Mouse (Mus musculus) G1E (cell line): Measurements from ENCODE around the gene Fkbp1b. TPM values are rescaled to one million over a fixed set of nuclear protein-coding genes. Genes with fewer than 3 reads are reported as not detected.

Experiments
- ATAC-seq: 2 replicates; pipeline ENCODE4 v1.8.0; 2016; ENCODE audit warnings: mild to moderate bottlenecking; ENCODE audit not compliant: insufficient number of reproducible peaks, poor library complexity, low FRiP score, severe bottlenecking; ENCODE audit errors: extremely low read depth
- DNase-seq: peaks from one replicate; pipeline ENCODE4 v3.0.0; 2012; ENCODE audit warnings: low spot score
- H3K27me3 ChIP-seq: 2 replicates; pipeline ENCODE4 v1.6.1; 2012; ENCODE audit warnings: mild to moderate bottlenecking, low read length, inconsistent platforms; ENCODE audit not compliant: insufficient read depth
- H3K36me3 ChIP-seq: replicated peaks from 2 replicates; pipeline ENCODE3; 2012; ENCODE audit warnings: mild to moderate bottlenecking, inconsistent platforms
- H3K4me1 ChIP-seq: 2 replicates; pipeline ENCODE4 v1.6.1; 2012; ENCODE audit warnings: low read depth, low read length, inconsistent platforms, mixed read lengths; ENCODE audit not compliant: insufficient read depth
- H3K4me3 ChIP-seq: 2 replicates; pipeline ENCODE4 v1.5.1; 2012; ENCODE audit warnings: low read depth, mild to moderate bottlenecking, inconsistent platforms, low read length, moderate library complexity, mixed read lengths
- H3K9me3 ChIP-seq: replicated peaks from 2 replicates; pipeline ENCODE4 v1.6.1; 2012; ENCODE audit warnings: inconsistent platforms
- CTCF ChIP-seq: IDR thresholded peaks from 2 replicates; pipeline ENCODE4 v1.5.1; 2012; ENCODE audit warnings: low read depth, low read length, inconsistent platforms, mixed read lengths
- GATA1 ChIP-seq: IDR thresholded peaks from 2 replicates; pipeline ENCODE4 v1.6.1; 2012; ENCODE audit warnings: borderline replicate concordance, low read length, inconsistent platforms, mixed read lengths
- GATA2 ChIP-seq: IDR thresholded peaks from 2 replicates; pipeline ENCODE4 v1.6.1; 2012; ENCODE audit warnings: low read depth, low read length, inconsistent platforms, borderline replicate concordance
- POLR2AphosphoS5 ChIP-seq: IDR thresholded peaks from 2 replicates; pipeline ENCODE4 v1.6.1; 2012; ENCODE audit warnings: low read depth, low read length, inconsistent platforms; ENCODE audit not compliant: insufficient replicate concordance
- TAL1 ChIP-seq: conservative IDR thresholded peaks from 2 replicates; pipeline ENCODE4 v1.6.1; 2012; ENCODE audit warnings: low read depth, low read length, inconsistent platforms, mixed read lengths
- polyA plus RNA-seq: library from polyadenylated mRNA; stranded (reverse); fragments of >175 nt; gene quantifications from 2 replicates; pipeline ENCODE4 v1.2.3, GENCODE M21; 2012
- total RNA-seq, 2 experiments: library from RNA; stranded (forward) in 1 of 2; stranded (reverse) in 1 of 2; fragments of 200-1000 nt in 1 of 2; fragments of >200 nt in 1 of 2; fragmentation: Nextera tagmentation in 1 of 2; gene quantifications; 2 replicates each; pipeline ENCODE4 v1.2.3; 2014 to 2017

The Fkbp1b gene
- total and polyA plus RNA-seq, 3 experiments: 7.8 to 14.0 (median 8.0) TPM

DNA sequence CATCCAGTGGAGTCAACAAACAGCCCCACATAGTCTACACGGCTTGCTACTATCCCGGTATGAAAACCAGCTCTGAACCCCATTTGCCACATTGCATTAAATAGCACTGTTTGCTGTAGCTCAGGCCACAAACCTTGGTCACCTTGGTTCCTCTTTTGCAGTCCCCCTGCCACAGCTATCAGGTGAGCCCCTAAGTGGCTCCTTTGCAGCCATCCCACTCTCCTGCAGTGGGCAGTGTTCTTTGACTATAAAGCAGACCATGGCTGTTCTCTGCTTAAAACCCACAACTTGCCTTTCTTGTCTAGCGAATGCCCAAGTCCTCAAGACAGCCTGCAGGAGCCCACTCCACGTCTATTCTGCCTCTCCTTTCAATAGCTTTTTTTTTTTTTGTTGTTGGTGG, 30.9 kb upstream of the Fkbp1b start:
- H3K27me3 ChIP-seq: no peaks in the 10 kb centered on the region
- no peak for ATAC-seq
- H3K4me3 ChIP-seq: peak overlapping the region; percentile 79
- H3K9me3 ChIP-seq: no peaks in the 10 kb centered on the region
- peaks cover 91% of the 10 kb centered on the region for H3K4me1 ChIP-seq
- peaks cover 59% of the 10 kb centered on the region for H3K36me3 ChIP-seq
- TF ChIP-seq GATA2 (no peak), CTCF (peak; percentile 15; the same call in 1 of the 2 replicates)
- peak; percentile 34 for DNase-seq

- TF ChIP-seq POLR2AphosphoS5 (no peak), GATA1 (no peak), CTCF (no peak), TAL1 (no peak), GATA2 (no peak)
- DNase-seq (no peak), ATAC-seq (no peak)
- Histone ChIP-seq H3K4me1 (peaks cover 96% of the 10 kb centered on the region), H3K9me3 (no peaks in the 10 kb centered on the region), H3K27me3 (no peaks in the 10 kb centered on the region), H3K36me3 (peaks cover 69% of the 10 kb centered on the region), H3K4me3 (peak overlapping the region; percentile 58; the same call in 1 of the 2 replicates)
Observed at GRCm38 (mm10) chr12:4871260-4871659, 29.9 kb upstream of the Fkbp1b start.

- Histone ChIP-seq H3K4me3 (peak overlapping the region; percentile 22; the same call in 1 of the 2 replicates), H3K9me3 (no peaks in the 10 kb centered on the region), H3K36me3 (peaks cover 85% of the 10 kb centered on the region), H3K4me1 (peaks cover 96% of the 10 kb centered on the region), H3K27me3 (no peaks in the 10 kb centered on the region)
- ATAC-seq: no peak
- TF ChIP-seq GATA1 (no peak), GATA2 (no peak), CTCF (no peak), TAL1 (no peak), POLR2AphosphoS5 (no peak)
- no peak for DNase-seq
Observed at GRCm38 (mm10) chr12:4868924-4869323, 27.5 kb upstream of the Fkbp1b start.

- no peaks in the 10 kb centered on the region for H3K27me3 ChIP-seq
- DNase-seq (no peak), ATAC-seq (no peak)
- H3K9me3 ChIP-seq: no peaks in the 10 kb centered on the region
- TF ChIP-seq TAL1: no peak
- TF ChIP-seq GATA2: no peak
- no peak for TF ChIP-seq CTCF
- no peak for TF ChIP-seq GATA1
- no peak for TF ChIP-seq POLR2AphosphoS5
- H3K4me1 ChIP-seq: peaks cover 84% of the 10 kb centered on the region
- H3K4me3 ChIP-seq: no peak overlapping the region
- peaks cover 99% of the 10 kb centered on the region for H3K36me3 ChIP-seq
Observed at GRCm38 (mm10) chr12:4864338-4864690, 22.9 kb upstream of the Fkbp1b start.

DNA sequence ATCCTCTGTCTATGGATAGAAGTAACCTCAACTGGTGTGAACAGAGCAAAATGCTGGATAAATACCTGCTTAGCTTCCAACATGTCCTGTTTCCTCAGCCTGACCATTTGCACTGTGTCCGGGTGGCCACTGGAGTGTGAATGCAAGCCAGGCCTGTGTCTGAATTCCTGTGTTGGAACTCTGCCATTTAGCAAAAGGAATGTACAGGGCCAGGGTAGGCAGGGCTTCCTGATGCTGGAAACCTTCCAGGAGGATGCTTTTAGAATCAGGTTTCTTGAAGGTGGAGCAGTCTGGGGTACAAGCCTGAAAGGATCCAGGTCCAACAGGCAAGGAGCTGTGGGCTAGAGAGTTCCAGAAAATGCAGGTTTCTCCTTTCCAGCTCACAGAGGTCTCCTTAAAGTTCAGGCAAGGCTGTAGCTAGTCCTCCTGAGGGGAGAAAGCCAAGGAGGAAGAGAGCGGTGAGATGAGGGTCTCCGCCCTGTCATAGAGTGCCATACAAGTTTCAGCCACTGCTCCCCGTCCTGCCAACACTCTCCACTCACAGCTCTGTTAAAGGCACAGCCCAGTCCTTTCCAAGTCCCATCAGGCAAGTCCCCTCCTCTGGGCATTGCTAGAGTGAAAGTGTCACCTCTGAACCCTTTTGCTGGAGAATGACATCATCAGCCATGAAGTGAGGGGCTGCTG, 22.4 kb upstream of the Fkbp1b start:
- peaks cover 80% of the 10 kb centered on the region for H3K4me1 ChIP-seq
- H3K9me3 ChIP-seq: no peaks in the 10 kb centered on the region
- TF ChIP-seq GATA2 (no peak), POLR2AphosphoS5 (no peak), GATA1 (no peak), CTCF (no peak)
- H3K36me3 ChIP-seq: peaks cover 94% of the 10 kb centered on the region
- DNase-seq (no peak), ATAC-seq (no peak)
- H3K4me3 ChIP-seq: no peak overlapping the region
- no peaks in the 10 kb centered on the region for H3K27me3 ChIP-seq

DNA sequence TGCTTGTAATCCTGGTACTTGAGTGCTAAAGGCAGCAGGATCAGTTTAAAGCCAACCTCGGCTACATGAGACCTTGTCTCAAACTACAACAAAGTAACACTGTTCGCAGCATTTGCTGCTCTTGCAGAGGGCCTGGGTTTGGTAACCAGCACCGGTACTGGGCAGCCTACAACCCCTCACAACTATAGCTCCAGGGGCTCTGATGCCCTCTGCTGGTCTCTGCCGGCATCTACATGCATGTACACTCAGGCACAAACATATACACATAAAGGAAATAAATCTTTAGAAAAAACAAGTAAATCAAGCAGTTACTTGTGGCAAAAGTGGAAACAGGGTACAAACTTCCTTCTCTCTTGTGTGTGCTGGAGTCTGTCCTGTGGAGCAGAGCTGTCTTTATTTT, 21.3 kb upstream of the Fkbp1b start:
- no peak for DNase-seq
- ATAC-seq: no peak

More for the DNA sequence above, 21.3 kb upstream of the Fkbp1b start:
- H3K4me1 ChIP-seq: peaks cover 74% of the 10 kb centered on the region
- H3K36me3 ChIP-seq: peaks cover 94% of the 10 kb centered on the region
- H3K9me3 ChIP-seq: no peaks in the 10 kb centered on the region
- TF ChIP-seq CTCF (peak; percentile 47), GATA2 (no peak)
- no peak overlapping the region for H3K4me3 ChIP-seq
- no peaks in the 10 kb centered on the region for H3K27me3 ChIP-seq
